Mouse (Mus musculus) ES-Bruce4 (cell line): ENCODE measurements around the gene Ttc7.

Source experiments
- CTCF ChIP-seq: IDR thresholded peaks from one replicate; pipeline ENCODE4 v1.8.1; 2011; ENCODE audit warnings: low read depth, low read length
- EP300 ChIP-seq: IDR thresholded peaks from 2 replicates; pipeline ENCODE4 v1.6.1; 2011; ENCODE audit warnings: low read depth, low read length; ENCODE audit not compliant: insufficient read depth
- POLR2A ChIP-seq: IDR thresholded peaks from one replicate; pipeline ENCODE4 v1.8.1; 2011; ENCODE audit warnings: low read length; ENCODE audit not compliant: insufficient read depth

DNA sequence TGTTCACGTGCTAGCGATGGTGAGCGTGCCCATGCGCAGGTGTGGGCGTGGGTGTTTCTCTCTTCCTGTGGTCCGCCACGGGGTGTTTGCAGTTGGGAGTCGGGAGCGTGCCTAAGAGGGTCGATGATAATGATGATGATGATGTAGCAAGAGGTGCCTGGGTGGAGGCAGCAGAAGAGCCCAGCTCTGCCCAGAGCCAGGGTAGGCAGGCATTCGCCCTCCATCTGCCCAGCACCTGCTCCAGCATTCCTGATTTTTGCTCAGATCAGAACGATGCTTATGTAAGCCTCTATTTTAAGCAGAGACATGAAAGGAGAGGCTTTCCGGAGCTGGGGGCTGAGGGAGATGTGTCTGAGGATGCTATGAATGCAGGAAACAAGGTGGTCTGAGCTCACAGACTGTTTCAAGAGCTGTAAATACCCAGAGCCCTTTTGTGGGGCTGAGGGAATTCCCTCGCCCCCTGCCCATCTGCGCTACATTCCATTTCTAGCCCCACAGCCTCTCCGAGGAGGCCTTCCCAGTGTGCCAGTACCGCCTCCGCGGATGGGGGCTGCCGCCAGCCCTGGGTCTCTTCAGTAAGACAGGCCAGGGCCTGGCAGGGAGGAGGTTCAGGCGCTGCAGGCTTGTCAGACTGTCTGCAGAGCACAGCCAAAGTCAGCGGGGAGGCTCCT is 47.7 kb downstream of the Ttc7 start:
- no peak for TF ChIP-seq POLR2A
- no peak for TF ChIP-seq CTCF
- TF ChIP-seq EP300 = no peak
